In the genomic region with DNA sequence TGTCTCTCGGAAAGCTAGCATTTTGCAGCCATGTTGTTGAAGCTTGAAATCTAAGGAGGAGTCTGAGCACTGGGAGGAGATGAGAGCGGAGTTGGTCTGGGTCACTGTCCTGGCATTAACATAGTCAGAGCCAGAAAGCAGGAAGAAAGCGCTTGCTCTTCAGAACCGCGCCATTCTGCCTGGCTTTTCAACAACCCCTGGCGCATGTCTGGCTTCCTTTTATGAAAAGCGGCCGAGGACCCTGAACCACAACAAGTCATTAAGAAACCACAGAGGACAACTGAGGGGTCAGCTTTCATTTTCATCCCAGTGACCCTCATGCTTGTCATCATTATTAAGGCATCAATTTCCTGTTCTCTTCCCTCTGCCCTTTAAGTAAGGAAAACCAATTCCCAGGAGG, we compare ENCODE assay signal across 8 mouse cellular contexts.
DNase-seq lines count a peak whose midpoint lies in the region; ATAC-seq lines count a peak whose summit lies in the region.

No protein-coding gene starts in this region.

- no peak for ATAC-seq in hindbrain, embryonic 16.5 days
- ATAC-seq in megakaryocyte, adult 5-6 weeks (ENCODE audit: poor library complexity, severe bottlenecking) = peak; percentile 25; the same call in 1 of the 2 replicates
- no peak for ATAC-seq in erythroblast, adult 5-6 weeks (replicated peaks; ENCODE audit: low FRiP score, poor library complexity, severe bottlenecking)
- ATAC-seq in monocyte, adult 5-6 weeks (replicated peaks; ENCODE audit: insufficient number of reproducible peaks, low FRiP score, low TSS enrichment, poor library complexity, severe bottlenecking) = no peak

- no peaks in the 10 kb centered on the region for H3K36me3 ChIP-seq in hindbrain, embryonic 16.5 days (ENCODE audit: control insufficient read depth, insufficient read depth, low read length)

- peak overlapping the region; percentile 11; the same call in 1 of the 2 replicates for H3K9ac ChIP-seq in hindbrain, embryonic 16.5 days (ENCODE audit: low read depth, low read length)

- H3K27me3 ChIP-seq in hindbrain, embryonic 16.5 days (replicated peaks; ENCODE audit: control insufficient read depth, insufficient read depth, low read length) = no peaks in the 10 kb centered on the region

- no peaks in the 10 kb centered on the region for H3K9me3 ChIP-seq in hindbrain, embryonic 16.5 days (ENCODE audit: control insufficient read depth, low read length)

- DNase-seq in right cerebral cortex, postnatal 4 days = peak; percentile 3
- no peak for DNase-seq in right cerebral cortex, postnatal 14 days
- DNase-seq in thymus, postnatal 36 days = no peak
- DNase-seq in layer of hippocampus, postnatal 10 days (ENCODE audit: low spot score in 2 of 2) = no peak

- WGBS in hindbrain, embryonic 16.5 days = 19% methylated on average over 8 of the region's 8 CpGs

- peak overlapping the region; percentile 38 for H3K4me2 ChIP-seq in hindbrain, embryonic 16.5 days (ENCODE audit: low read length)

- H3K27ac ChIP-seq in hindbrain, embryonic 16.5 days (ENCODE audit: low read depth, low read length) = no peak overlapping the region

- H3K4me1 ChIP-seq in hindbrain, embryonic 16.5 days (ENCODE audit: control insufficient read depth, insufficient read depth, low read depth, low read length) = peaks cover 6% of the 10 kb centered on the region; the same call in 1 of the 2 replicates

- peak overlapping the region; percentile 5; the same call in 1 of the 2 replicates for H3K4me3 ChIP-seq in hindbrain, embryonic 16.5 days (ENCODE audit: low read length)
